Mouse (Mus musculus) duodenum, adult 2 months (tissue): Measurements from ENCODE around the gene 2310061N02Rik. TPM values are rescaled to one million over a fixed set of nuclear protein-coding genes. Genes with fewer than 3 reads are reported as not detected.

Source experiments
- polyA plus RNA-seq: library from polyadenylated mRNA; depleted of rRNA; stranded (reverse); fragments of >200 nt; gene quantifications from 2 replicates; pipeline ENCODE4 v1.2.3, GENCODE M21; 2012; ENCODE audit warnings: low replicate concordance; rRNA removed

2310061N02Rik gene
- not detected in 2 replicates for polyA plus RNA-seq

DNA sequence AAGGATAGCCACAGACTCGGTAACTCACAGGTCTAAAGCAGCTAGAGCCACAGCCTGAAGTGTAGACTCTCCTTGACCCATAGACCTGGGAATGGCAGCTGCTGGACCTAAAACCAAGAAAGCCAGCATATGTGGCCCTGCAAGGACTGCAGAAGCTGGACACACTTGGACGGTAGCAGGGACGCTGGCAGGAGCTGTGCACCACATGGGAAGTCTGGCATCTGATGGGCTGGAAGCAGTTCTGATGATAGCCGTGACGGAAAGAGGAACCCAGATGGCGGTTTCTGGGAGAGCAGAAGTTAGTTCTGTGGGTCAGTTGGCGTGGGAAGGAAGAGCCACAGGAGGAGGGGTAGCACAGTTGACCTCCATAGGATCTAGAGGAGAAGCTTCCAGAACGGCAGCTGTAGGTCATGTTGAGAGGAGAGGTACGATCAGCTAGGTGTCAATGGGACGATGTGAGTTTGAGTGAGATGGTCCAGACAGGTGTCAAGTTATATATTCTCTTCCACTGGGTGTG lies at the start of gene 2310061N02Rik:
Gene 2310061N02Rik, minus strand, starts transcription at position 467 of the 517 bp plus-strand sequence.

GRCm38 (mm10) chr16:88751535-88751934 lies 43.8 kb upstream of the 2310061N02Rik start, which contains the start of gene Krtap13:
Gene Krtap13, minus strand, starts transcription at chr16:88751635.

GRCm38 (mm10) chr16:88728812-88729275 lies 21.1 kb upstream of the 2310061N02Rik start, which contains the start of gene Krtap13-1:
Gene Krtap13-1, plus strand, starts transcription at chr16:88728862.

DNA sequence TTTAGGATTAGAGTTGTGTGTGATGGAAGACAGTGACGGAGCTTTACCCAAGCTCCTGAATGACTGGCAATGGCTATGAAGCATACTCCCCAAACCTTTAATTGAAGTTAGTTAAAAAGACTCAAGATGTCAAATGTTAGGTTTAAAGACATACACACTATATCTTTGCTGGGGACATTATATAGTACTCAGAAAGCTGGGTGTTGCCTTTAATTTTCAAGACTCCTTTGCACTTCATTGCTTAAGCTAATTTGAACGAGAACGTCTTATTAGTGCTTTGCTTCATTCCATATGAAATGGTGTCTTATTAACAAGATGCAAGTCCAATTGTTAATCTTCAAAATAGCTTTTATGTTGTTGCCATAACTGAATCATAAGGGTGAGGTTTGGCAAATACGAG lies 36.2 kb downstream of the 2310061N02Rik start, which contains the start of gene Krtap27-1:
Gene Krtap27-1, minus strand, starts transcription at position 101 of the 400 bp plus-strand sequence.

Other genes with a start within 250 kb of the 2310061N02Rik start
- gene Cldn17, start 201.0 kb downstream of the 2310061N02Rik start, polyA plus RNA-seq = not detected in 2 replicates
- 0.58 TPM in 1 of 2 replicates, not detected in the other for gene Cldn8, start 144.8 kb downstream of the 2310061N02Rik start, polyA plus RNA-seq
- not detected in 2 replicates for gene Krtap24-1, start 95.7 kb downstream of the 2310061N02Rik start, polyA plus RNA-seq
- gene 2310079G19Rik, start 80.3 kb downstream of the 2310061N02Rik start, polyA plus RNA-seq = not detected in 2 replicates
- not detected in 2 replicates for gene Krtap26-1, start 60.2 kb downstream of the 2310061N02Rik start, polyA plus RNA-seq
- gene Krtap27-1, start 36.3 kb downstream of the 2310061N02Rik start, polyA plus RNA-seq = not detected in 2 replicates
- not detected in 2 replicates for gene Krtap13-1, start 20.9 kb upstream of the 2310061N02Rik start, polyA plus RNA-seq
- not detected in 2 replicates for gene Krtap13, start 43.7 kb upstream of the 2310061N02Rik start, polyA plus RNA-seq
- gene 2310034C09Rik, start 50.9 kb upstream of the 2310061N02Rik start, polyA plus RNA-seq = not detected in 2 replicates
- not detected in 2 replicates for gene 2310057N15Rik, start 66.2 kb upstream of the 2310061N02Rik start, polyA plus RNA-seq
- not detected in 2 replicates for gene Gm5965, start 69.9 kb upstream of the 2310061N02Rik start, polyA plus RNA-seq
- not detected in 2 replicates for gene Gm20741, start 104.3 kb upstream of the 2310061N02Rik start, polyA plus RNA-seq
- gene Krtap15, start 112.3 kb upstream of the 2310061N02Rik start, polyA plus RNA-seq = not detected in 2 replicates
- not detected in 2 replicates for gene Krtap14, start 118.2 kb upstream of the 2310061N02Rik start, polyA plus RNA-seq
- not detected in 2 replicates for gene Krtap19-1, start 161.4 kb upstream of the 2310061N02Rik start, polyA plus RNA-seq
- not detected in 2 replicates for gene Krtap19-2, start 166.3 kb upstream of the 2310061N02Rik start, polyA plus RNA-seq
- gene Krtap19-3, start 170.1 kb upstream of the 2310061N02Rik start, polyA plus RNA-seq = not detected in 2 replicates
- not detected in 2 replicates for gene Krtap19-4, start 177.1 kb upstream of the 2310061N02Rik start, polyA plus RNA-seq
- gene Krtap19-5, start 188.5 kb upstream of the 2310061N02Rik start, polyA plus RNA-seq = not detected in 2 replicates
- not detected in 2 replicates for gene Krtap19-9b, start 224.3 kb upstream of the 2310061N02Rik start, polyA plus RNA-seq